Mouse (Mus musculus) kidney, adult 11 months (tissue): ENCODE results near the gene H2-DMa.
A peak's percentile ranks its signal among the peaks of the same experiment; 100 is the strongest.

ENCODE experiments used
- DNase-seq: peaks from one replicate; pipeline ENCODE4 v3.0.0; 2022

H2-DMa gene

DNA sequence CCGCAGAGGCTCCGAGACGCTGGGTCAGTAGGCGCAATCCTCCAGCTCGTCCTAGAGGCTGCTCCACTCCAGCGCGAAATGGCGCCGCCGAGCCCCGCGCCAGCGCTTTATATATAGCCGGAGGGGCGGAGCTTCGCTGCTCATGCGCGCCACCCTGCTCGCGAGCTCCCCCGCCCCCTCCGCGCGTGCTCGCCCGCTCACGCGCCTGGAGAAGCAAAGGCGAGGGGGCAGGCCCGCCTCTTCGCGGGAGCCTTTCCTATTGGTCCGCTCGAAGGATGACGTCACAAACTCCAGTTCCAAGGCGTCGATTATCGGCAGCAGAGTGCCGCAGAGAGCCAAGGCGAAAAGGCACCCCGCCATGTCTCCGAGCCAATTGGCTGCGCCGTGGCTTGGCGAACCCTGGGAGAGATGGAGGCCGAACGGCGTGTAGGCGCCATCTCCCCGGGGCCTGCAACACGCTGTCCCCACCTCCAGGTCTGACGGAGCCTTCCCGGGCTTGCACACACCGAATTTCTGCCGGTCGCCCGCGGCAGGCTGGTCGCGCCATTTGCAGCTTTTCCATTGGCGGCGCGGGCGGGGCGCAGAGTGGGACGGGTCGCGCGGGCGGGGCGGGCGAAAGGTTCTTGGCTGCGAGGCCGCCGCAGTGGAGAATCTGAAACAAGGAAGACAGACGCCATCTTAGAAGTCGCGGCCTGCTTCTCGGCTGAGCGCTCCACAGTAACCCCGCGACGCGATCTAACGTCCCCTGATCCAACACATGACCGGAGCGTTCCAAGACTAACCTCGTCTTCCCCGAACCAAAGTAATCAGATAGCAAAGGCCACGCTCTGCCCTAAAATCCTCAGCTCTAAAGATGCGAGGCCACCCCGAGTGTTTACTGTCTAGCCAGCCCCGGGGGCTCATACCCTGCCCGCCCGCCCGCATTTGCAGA, at the start of gene H2-DMa:
Gene H2-DMa, plus strand, starts transcription at position 293 of the 931 bp plus-strand sequence.
- peak; percentile 99 for DNase-seq

DNA sequence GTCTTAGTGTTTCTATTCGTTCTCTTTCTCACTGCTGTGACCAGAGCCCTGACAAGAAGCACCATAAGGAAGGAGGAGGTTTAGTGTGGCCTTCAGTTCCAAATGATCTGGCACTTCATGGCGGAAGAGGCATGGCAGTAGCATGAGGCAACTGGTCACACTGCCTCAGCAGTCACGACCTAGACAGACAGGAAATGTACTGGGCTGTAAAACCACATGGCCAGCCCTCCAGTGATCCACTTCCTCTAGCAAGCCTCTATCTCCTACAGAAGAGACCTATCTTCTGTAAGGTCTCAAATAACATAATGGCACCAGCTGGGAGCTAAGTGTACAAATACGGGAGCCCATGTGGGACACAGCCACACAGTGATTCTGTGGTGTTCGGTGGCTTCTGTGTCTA, 47.2 kb upstream of the H2-DMa start:
- no peak for DNase-seq

DNA sequence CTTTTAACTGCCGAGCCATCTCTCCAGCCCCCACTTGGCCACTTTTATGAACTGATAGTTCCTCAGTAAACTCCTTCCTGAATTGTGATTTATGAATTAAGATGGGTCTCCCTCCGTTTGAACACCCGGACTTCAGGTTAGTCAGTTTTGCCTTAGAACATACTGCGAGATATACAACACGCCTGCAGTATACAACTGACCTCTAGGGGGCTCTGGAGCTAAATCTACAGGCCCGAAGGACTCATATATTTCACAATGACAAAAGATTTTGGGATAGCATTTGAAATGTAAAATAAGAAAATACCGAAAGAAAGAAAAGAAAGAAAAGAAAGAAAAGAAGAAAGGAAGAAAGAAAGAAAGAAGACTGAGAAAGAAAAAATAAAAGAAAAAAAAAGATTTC, 44.1 kb upstream of the H2-DMa start:
- peak; percentile 47 for DNase-seq

DNA sequence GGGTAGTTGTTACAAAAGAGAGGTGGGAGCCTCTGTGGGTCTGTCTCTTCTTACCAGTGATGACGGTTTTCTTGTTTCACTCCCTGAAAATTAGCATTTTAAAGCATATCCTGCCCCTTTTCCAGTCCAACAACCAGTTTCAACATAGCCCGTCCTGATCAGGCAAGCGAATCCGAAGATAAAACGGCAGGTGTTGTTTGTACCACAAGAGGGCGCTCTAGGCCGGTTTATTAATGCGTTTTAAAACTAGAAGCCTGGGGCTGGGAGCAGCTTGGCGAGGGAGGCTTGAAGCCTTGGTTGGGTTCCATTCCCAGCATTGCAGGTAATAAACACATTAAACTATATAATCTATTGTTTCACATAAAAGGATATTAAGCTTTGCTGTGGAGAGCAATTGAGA, 41.8 kb upstream of the H2-DMa start:
- DNase-seq, result peak; percentile 38

DNA sequence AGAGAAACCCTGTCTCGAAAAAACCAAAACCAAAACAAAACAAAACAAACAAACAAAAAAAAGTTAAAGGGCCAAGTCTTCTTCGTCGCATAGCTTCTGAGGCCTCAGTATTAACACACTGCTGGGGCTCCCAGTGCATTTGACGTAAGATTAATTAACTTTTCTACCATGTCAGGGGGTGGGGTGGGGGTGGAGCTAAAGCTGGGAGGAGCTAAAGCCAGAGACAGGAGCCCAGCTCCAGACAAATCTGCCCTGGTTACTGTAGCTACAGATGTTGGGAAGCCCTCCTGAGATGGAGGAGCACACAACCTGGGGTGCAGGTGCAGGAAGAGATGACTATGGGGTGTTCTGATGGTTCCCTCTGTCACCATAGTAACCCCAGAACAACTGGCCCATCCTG, 41.2 kb upstream of the H2-DMa start:
- DNase-seq, result no peak

DNA sequence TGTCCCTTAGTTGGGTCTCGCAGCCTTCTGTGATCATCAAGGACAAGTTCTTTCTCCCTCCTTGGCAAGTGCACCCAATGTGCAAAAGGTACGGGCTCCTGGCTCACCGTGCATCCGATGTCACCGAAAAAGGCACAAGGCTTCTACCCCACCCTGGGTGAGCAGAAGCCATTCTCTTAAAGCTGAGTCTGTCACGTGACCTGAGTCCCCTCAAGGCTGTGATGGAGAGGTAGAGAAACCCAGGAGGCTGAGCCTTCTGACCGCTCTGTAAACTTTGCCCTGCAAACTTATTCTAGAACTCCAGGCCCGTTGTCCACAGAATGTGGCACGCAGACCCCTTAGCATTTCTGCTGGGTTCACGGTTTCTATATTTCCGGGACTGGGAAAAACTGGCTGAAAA, 40.3 kb upstream of the H2-DMa start:
- no peak for DNase-seq

DNA sequence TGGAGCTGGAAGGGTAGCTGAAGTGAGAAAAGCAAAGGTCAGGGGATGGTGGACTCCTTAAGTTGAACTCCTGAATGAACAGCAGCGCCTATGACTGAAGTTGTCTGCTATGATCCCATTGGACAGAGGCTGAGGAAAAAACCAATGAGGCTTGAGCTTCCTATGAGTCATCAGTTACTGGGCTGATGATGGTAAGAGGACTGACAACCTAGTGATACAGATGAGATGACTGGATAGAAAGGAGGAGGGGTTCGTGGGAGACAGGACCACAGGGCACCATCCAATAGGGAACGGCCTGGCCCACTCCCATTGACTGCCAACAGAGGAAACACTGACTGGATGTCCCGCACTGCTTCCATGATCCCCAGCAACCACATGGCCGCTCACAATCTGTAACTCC, 39.7 kb upstream of the H2-DMa start:
- DNase-seq, result peak; percentile 41

DNA sequence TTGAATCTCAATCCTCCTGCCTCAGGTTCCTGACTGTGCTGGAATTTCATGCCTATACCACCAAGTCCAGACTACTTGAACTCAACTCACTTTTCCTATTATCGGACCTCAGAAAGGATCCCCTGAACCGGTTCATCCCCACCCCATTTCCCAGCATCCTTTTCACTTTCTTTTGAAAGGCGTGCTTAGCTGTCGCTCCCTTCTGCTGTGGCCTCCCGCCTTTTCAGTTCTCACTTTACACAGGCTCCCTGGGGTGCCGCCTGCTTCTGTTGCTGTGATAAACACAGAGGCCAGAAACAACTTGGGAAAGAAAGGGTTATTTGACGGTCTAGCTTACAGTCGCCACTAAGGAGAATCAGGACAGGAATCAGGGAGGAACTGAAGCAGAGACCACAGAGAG, 36.2 kb upstream of the H2-DMa start:
- DNase-seq, result no peak

DNA sequence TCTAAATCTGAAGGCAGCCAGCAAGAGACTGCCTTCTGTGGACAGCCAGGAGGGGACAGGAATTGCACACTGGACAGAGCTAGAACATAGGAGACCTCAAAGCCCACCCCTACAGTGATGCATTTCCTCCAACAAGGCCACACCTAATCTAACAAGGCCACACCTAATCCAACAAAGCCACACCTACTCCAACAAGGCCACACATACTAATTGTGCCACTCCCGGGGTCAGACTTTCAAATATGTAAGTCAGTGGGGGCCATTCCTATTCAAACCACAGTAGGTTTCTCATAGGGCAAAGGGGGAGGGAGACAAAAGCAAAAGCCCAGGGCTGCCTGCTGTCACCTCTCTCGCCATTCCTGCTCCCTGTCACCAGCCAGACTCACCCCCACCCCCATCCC, 32.0 kb upstream of the H2-DMa start:
- no peak for DNase-seq

DNA sequence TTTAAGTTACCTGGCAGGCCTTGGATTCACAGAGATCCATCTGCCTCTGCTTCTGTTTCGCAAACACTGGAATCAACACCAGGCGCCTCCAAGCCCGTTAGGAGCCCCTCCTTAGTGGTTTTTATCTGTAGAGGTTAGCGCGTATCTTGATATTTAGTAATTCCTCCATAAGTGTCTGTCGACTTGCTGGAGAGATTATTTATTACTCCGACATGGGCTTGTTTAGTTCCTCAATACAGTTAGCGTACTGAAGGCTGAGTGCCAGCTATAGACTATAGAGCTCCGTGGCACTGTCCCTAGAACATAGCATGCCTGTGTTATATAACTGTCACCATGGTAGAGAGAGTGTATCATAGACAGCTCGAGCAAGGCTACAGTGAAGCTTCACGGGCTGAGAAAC, 31.2 kb upstream of the H2-DMa start:
- no peak for DNase-seq

DNA sequence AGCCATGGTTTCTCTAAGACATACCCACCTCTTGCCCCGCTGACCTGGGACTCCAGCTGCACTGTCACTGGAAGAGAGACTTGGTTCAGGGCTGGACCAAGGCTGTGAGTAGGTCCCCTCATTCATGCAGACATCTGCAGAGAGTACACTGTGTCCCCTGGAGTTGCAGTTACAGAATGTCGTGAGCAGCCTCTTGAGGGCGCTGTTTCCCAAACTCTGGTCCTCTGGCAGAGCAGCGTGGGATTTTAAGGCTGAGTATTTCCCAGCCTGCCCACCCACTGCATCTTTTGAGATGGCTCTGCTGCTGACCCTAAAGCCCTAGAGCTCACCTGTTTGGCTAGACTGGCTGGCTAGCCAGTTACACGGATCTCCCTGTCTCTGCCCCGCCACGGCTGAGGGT, 28.4 kb upstream of the H2-DMa start:
- DNase-seq, result no peak

DNA sequence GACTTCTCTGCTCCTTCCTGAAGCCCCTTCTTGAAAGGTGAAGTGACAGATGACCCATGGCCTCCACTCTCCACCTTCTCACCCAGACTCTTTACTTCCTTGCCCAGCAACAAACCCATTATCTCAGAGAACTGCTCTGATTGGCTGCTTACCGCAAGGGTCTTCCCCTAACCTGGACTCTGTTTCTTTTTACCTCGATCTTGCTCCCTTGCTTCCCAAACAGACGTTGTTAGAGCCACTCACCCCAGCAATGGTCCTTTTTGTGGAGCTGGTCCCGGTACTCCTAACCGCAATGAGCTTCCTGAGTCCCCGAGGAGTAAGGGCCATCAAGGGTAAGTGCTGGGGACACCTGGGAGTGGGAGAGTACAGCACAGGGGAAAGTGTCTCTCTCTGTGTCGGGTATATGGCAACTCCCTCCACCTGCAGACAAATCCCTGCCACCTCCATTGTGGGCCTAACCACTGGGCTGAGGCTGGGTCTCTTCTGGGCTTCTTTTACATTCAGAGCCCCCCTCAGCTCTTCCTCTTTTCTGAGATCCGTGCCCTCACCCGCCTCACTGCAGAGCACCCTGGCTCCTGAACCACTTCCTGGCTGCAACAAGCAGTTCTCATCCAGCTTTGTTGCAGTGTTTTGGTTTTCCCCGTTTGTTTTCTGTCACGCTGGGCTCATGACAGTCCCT, 27.0 kb upstream of the H2-DMa start, which contains the start of gene H2-Oa:
Gene H2-Oa, plus strand, starts transcription at position 144 of the 679 bp plus-strand sequence.
- DNase-seq, result no peak

DNA sequence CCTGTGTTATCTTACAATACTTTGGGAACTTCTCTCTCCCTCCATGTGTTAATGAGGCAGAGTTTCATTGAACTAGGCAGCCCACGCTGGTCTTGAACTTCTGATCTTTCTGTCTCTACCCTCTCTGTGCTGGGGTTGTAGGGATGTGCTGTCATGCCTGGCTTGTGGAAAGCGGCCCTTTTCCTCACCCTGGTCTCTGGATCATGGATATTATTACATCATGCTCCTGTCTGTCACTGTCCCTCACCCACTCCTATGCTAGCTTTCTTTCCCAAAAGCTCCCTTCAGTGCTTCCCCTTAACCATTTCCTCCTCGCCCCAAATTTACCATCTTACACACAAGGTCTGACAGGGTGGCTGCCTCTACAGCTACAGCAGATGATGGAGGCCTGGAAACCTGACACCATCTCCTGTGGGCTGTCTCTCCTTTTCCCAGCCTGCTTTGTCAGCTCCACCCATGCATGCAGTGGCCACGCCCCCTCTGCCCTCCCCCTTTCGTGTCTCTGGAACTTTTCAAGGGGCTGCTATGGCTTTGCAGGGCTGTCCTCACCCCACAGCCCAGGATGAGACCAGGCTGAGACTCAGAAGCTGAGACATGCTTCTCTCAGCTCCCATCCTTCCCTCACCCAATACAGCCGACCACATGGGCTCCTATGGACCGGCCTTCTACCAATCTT, 26.0 kb upstream of the H2-DMa start:
- DNase-seq, result no peak

DNA sequence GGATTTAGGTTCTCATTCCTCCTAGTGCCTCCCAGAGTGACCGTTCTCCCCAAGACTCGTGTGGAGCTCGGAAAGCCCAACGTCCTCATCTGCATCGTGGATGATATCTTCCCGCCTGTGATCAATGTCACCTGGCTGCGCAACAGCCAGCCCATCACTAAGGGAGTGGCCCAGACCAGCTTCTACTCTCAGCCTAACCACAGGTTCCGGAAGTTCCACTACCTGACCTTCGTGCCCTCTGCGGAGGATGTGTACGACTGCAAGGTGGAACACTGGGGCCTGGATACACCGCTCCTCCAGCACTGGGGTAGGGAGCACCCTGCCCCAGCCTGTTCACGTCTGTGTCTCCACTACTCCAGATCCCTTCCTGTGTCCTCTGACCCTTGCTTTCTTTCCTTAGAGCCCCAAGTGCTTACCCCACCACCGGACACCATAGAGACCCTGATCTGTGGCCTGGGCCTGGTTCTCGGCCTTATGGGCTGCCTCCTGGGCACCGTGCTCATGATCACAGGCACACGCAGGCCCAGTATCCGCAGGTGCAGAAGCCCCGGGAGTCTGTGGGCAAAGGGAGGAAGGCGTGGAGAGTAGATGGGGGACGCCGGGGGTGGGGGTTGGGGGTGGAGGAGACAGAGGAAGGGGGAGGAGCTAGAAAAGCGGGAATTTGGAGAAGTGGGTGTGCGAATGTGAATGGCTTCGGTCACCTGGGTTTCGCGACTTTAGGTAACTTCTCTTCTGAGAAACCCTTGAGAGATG, 24.9 kb upstream of the H2-DMa start:
- no peak for DNase-seq

DNA sequence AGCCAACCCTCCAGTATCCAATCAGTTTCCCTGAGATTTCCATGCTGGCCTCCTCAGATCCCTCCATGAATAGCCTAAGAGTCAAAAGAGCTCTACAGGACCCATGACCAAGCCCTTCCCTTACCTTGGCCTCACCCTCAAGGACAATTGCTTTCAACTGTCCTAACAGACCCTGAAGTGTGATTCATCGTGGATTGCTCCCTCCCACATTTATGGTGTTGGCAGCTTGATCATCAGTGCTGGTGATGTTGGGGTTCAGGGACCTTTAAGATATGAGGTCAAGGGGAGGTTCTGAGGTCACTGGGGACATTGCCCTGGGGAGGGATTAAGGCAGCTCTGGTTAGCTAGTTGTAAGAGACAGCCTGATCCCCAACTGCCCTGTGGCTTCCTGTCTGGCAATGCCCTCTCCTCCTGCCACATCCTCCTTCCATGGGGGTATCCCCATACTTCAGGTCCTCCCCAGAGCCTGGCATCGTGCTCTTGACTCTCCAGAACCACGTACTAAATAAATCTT, 22.8 kb upstream of the H2-DMa start:
- no peak for DNase-seq

DNA sequence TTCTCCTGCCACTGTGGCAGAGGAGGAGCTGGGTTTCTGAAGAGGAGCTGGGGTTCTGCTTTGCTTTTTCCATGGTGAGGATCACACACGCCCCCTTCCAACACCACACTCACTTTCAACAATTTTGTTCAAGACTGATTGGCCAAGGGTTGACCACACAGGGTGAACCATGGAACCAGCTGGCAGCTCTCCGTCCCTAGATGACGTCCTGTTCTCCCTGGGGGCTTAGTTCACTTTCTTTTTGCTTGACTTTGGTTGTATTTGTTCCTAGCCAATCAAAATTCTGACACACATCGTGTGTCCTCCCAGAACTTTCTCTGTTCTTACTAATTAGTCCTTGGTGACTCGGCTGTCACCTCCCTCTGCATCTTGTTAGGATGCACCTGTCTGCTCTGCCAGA, 22.1 kb upstream of the H2-DMa start:
- no peak for DNase-seq

DNA sequence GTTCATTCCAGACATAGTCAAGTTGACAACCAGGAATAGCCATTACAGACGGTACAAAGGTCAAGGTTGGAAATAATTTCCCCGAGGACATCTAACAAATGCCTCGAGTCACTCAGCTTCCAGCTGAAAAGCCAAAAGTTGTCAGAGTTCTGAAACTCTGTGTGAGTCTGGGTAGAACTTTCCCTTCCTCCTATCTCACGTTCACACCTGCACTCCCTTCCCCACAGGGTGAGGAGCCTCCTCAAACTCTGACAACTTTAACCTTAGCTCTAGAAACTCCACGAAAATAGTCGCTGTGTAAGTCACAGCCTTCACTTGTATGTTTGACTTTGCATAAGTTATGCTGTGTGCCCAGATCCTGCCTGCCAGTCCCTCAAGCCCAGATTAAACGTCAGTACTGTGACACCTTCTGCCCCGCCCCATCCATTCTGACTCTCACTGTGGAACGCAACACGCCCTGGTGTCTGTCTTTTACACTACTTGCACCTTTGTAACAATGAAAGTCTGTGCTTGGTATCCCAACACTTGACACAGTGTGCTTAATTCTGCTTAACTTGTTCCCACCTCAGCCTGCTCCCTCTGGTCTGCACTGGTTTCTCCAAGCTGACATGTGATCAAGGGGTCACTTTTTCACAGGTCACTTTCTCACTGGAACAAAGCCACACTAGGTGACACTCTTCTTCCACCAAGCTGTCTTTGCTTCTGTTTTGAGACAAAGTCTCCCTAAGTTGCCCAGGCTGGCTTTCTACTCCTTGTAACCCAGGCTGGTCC, 20.4 kb upstream of the H2-DMa start:
- peak; percentile 52 for DNase-seq

DNA sequence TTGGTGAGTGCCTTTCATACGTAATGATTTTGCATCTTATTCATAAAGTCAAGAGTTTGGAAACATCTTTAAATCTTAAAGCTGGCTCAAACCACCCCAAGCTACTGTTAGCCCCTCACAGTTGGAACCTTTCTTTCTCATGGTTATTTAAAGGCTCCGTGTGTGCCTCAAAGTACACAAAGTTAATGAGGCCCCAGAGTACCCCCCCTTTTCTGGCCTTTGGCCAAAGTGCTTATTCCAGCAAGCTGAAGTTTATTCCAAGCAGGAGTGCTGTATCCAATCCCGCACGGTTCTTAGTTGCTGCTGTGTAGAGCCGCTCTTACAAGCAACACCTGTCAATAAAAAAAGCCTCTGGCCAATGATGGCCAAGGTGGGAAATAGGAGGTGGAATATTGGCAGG, 19.8 kb upstream of the H2-DMa start:
- DNase-seq, result peak; percentile 60

DNA sequence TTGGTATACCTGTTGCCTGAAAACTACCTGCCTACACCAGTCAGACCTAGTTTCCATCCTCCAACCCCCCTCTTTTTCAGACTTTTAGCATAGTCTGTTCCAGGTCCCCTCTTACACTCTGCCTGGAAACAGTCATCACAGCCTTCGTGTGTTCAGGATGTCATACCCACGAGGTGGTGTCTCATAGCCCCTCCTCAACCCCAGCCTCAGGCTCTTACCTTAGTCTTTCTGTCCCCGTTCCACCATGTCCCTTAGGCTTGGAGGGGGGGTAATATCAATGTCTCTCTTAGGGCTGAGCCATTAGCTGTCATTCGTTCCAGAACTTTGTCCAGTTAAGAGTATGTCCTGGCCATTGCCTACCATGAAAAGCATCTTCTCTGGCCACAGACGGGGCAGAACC, 18.2 kb upstream of the H2-DMa start:
- DNase-seq, result no peak

DNA sequence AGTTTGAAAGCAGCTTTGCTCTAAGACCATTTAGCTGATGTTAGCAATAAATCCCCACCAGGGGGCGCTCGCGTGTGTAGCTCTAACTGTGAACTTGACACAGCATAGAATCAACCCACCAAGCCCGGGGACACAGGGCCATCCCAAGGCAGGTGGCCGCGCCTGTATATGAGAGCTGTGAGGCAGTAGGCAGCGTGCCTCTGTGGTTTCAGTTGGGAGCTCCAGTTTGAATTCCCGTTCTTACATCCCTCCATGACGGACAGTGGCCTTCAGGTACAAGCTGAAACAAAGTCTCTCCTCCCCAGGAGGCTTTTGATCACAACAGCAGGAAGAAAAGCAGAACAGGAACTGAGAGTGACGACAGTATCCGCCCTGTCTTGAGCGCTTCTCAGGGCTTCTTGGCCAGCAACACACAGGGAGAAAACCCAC, 17.7 kb upstream of the H2-DMa start:
- peak; percentile 85 for DNase-seq

DNA sequence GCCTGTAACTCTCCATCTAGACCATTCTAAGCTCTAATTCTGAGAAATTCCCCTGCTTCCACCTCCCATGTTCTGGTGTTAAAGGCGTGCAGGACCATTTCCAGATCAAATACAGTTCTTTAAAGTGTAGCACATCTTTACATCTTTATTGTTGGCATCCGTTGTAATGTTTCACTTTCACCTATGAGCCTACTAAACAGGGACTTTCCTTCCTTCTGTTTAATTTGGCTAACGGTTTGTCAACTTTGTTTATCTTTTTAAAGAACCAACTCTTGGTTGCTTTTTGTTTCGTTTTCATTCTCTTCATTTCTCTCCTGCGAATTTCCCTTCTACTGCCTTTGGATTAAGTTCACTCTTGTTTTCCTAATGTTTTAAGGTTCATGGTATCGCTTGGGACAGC, 16.5 kb upstream of the H2-DMa start:
- DNase-seq, result no peak

DNA sequence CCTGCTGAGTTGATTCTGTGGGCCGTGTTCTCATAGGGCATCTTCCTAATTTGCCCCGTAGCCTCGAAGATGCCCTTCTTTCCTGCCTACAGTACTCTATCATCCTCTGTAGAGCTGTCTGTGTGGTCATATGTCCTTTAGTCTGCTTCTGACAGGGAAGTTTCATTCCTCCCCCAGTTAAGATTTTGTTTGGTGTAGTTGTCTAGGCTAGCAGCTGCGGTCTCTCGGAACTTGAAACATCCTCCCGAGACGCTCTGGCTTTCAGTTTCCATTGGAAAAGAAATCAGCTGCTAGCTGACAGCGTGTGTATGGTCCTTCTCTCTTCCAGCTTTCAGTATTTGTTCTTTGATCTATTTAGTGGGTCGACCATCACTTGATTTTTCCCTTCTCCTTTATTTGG, 14.5 kb upstream of the H2-DMa start:
- DNase-seq, result no peak
